Mouse (Mus musculus): Measurements from ENCODE around the gene Ankrd52. TPM values are rescaled to one million over a fixed set of nuclear protein-coding genes. Genes with fewer than 3 reads are reported as not detected.

The Ankrd52 gene
- 59.6 and 62.0 TPM in 2 replicates for polyA plus RNA-seq (2012; ENCODE audit: low replicate concordance)

GRCm38 (mm10) chr10:128376455-128377211, at the start of gene Ankrd52:
Ankrd52 (plus strand) TSS chr10:128377115.

GRCm38 (mm10) chr10:128337306-128338181, 39.4 kb upstream of the Ankrd52 start, which contains the start of gene Cs:
Cs (plus strand) TSS chr10:128337734.

GRCm38 (mm10) chr10:128368402-128369217, 8.3 kb upstream of the Ankrd52 start, which contains the start of gene Coq10a:
Coq10a (minus strand) TSS chr10:128368997.

GRCm38 (mm10) chr10:128401056-128401455, 24.1 kb downstream of the Ankrd52 start, which contains the start of gene Slc39a5:
Slc39a5 (minus strand) TSS chr10:128401229.

GRCm38 (mm10) chr10:128411211-128412054, 34.5 kb downstream of the Ankrd52 start, which contains the start of the genes Nabp2 and Rnf41:
Nabp2 (minus strand) TSS chr10:128411492.
Rnf41 (plus strand) TSS chr10:128411657.

Other genes starting within 250 kb of the Ankrd52 start
- gene Rbms2, start 196.8 kb upstream of the Ankrd52 start, polyA plus RNA-seq (2012; ENCODE audit: low replicate concordance) = 12.2 and 13.2 TPM in 2 replicates
- gene Gls2, start 182.7 kb upstream of the Ankrd52 start, polyA plus RNA-seq (2012; ENCODE audit: low replicate concordance) = 0.91 TPM in 1 of 2 replicates, not detected in the other
- 0.61 and 2.6 TPM in 2 replicates for gene Spryd4, start 165.3 kb upstream of the Ankrd52 start, polyA plus RNA-seq (2012; ENCODE audit: low replicate concordance)
- 0.17 TPM in 1 of 2 replicates, not detected in the other for gene Mip, start 151.3 kb upstream of the Ankrd52 start, polyA plus RNA-seq (2012; ENCODE audit: low replicate concordance)
- gene Timeless, start 145.1 kb upstream of the Ankrd52 start, polyA plus RNA-seq (2012; ENCODE audit: low replicate concordance) = 8.5 and 11.9 TPM in 2 replicates
- 0.08 TPM in 1 of 2 replicates, not detected in the other for gene Apon, start 123.0 kb upstream of the Ankrd52 start, polyA plus RNA-seq (2012; ENCODE audit: low replicate concordance)
- gene Apof, start 108.4 kb upstream of the Ankrd52 start, polyA plus RNA-seq (2012; ENCODE audit: low replicate concordance) = 0.21 TPM in 1 of 2 replicates, not detected in the other
- gene Stat2, start 106.6 kb upstream of the Ankrd52 start, polyA plus RNA-seq (2012; ENCODE audit: low replicate concordance) = 38.6 and 62.2 TPM in 2 replicates
- 0.23 TPM in 1 of 2 replicates, not detected in the other for gene Il23a, start 78.4 kb upstream of the Ankrd52 start, polyA plus RNA-seq (2012; ENCODE audit: low replicate concordance)
- gene Pan2, start 73.8 kb upstream of the Ankrd52 start, polyA plus RNA-seq (2012; ENCODE audit: low replicate concordance) = 4.9 and 7.2 TPM in 2 replicates
- 29.2 and 43.5 TPM in 2 replicates for gene Cnpy2, start 54.7 kb upstream of the Ankrd52 start, polyA plus RNA-seq (2012; ENCODE audit: low replicate concordance)
- gene Cs, start 39.4 kb upstream of the Ankrd52 start, polyA plus RNA-seq (2012; ENCODE audit: low replicate concordance) = 9.9 and 31.8 TPM in 2 replicates
- gene Coq10a, start 8.1 kb upstream of the Ankrd52 start, polyA plus RNA-seq (2012; ENCODE audit: low replicate concordance) = 10.2 and 25.7 TPM in 2 replicates
- not detected in 2 replicates for gene Slc39a5, start 24.1 kb downstream of the Ankrd52 start, polyA plus RNA-seq (2012; ENCODE audit: low replicate concordance)
- gene Nabp2, start 34.4 kb downstream of the Ankrd52 start, polyA plus RNA-seq (2012; ENCODE audit: low replicate concordance) = 115 and 117 TPM in 2 replicates
- 20.2 and 20.7 TPM in 2 replicates for gene Rnf41, start 34.5 kb downstream of the Ankrd52 start, polyA plus RNA-seq (2012; ENCODE audit: low replicate concordance)
- 167 and 293 TPM in 2 replicates for gene Smarcc2, start 82.1 kb downstream of the Ankrd52 start, polyA plus RNA-seq (2012; ENCODE audit: low replicate concordance)
- gene Myl6, start 117.0 kb downstream of the Ankrd52 start, polyA plus RNA-seq (2012; ENCODE audit: low replicate concordance) = 68.9 and 549 TPM in 2 replicates
- 2.2 TPM in 2 replicates for gene Myl6b, start 121.6 kb downstream of the Ankrd52 start, polyA plus RNA-seq (2012; ENCODE audit: low replicate concordance)
- 177 and 239 TPM in 2 replicates for gene Esyt1, start 148.8 kb downstream of the Ankrd52 start, polyA plus RNA-seq (2012; ENCODE audit: low replicate concordance)
- 29.8 and 36.6 TPM in 2 replicates for gene Zc3h10, start 170.7 kb downstream of the Ankrd52 start, polyA plus RNA-seq (2012; ENCODE audit: low replicate concordance)
- 1,750 and 7,475 TPM in 2 replicates for gene Rpl41, start 172.2 kb downstream of the Ankrd52 start, polyA plus RNA-seq (2012; ENCODE audit: low replicate concordance)
- gene Pa2g4, start 188.9 kb downstream of the Ankrd52 start, polyA plus RNA-seq (2012; ENCODE audit: low replicate concordance) = 93.8 and 156 TPM in 2 replicates
- gene Erbb3, start 212.5 kb downstream of the Ankrd52 start, polyA plus RNA-seq (2012; ENCODE audit: low replicate concordance) = 1.8 TPM in 2 replicates
- 309 and 4,118 TPM in 2 replicates for gene Rps26, start 249.6 kb downstream of the Ankrd52 start, polyA plus RNA-seq (2012; ENCODE audit: low replicate concordance)